In the genomic region with DNA sequence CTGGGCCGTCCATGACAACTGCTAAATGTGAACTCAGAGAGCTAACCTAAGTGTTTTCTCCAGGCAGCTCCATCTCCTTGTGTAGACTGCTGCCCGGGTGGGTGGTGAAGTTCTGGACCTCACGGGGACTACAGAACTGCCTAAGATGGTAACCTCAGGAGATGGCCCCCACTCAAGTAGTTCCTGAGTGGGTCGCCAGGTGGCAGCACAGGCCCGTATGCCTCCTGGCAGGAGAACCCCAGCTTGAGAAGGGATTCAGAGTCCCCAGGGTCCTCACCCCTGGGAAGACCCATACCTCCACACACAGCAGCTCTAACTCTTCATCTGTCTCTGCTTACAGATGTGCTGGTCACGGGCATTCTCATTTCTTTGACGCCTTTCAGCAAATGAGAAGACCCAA, we compare ENCODE assay signal across 10 mouse cellular contexts. TPM values are rescaled to one million over a fixed set of nuclear protein-coding genes. Genes with fewer than 3 reads are reported as not detected.
DNase-seq lines count a peak whose midpoint lies in the region; ATAC-seq and TF ChIP-seq lines count a peak whose summit lies in the region.
"Had no signal": no experiment of that assay in that cellular context is flagged by ENCODE, and none has a peak within 500 bp of the region (broad histone marks: within the 10 kb centered on the region; RNA-seq: fewer than 3 reads in every experiment).

No protein-coding gene starts in this region.

- 23% methylated on average over 7 of the region's 7 CpGs for WGBS in hindbrain, embryonic 11.5 days
- WGBS in hindbrain, embryonic 12.5 days: 22% methylated on average over 7 of the region's 7 CpGs

- no peaks in the 10 kb centered on the region for H3K36me3 ChIP-seq in hindbrain, embryonic 11.5 days (ENCODE audit: control insufficient read depth, insufficient read depth, low read length)
- no peaks in the 10 kb centered on the region for H3K36me3 ChIP-seq in hindbrain, embryonic 12.5 days

- H3K9me3 ChIP-seq in hindbrain, embryonic 11.5 days (ENCODE audit: control insufficient read depth, low read length): no peaks in the 10 kb centered on the region
- H3K9me3 ChIP-seq in hindbrain, embryonic 12.5 days (replicated peaks): no peaks in the 10 kb centered on the region
- H3K9me3 ChIP-seq: embryonic facial prominence, embryonic 15.5 days; neural tube, embryonic 12.5 days had no signal

- intact Hi-C loops in heart, postnatal 10 days (cut with DNase I): loop anchor here (2.0 kb wide), 2 partner anchors 76 to 280 kb away; no protein-coding TSS in a partner anchor
- intact Hi-C loops in left cerebral cortex, adult 2 months (cut with DNase I): loop anchor here (1.0 to 5.0 kb wide), 4 partner anchors 120 to 431 kb away; no protein-coding TSS in a partner anchor

- H3K4me1 ChIP-seq in hindbrain, embryonic 11.5 days (replicated peaks; ENCODE audit: control insufficient read depth, insufficient read depth, low read length): 0 out of 2 replicates have a peak, but pooled peaks cover 3% of the 10 kb centered on the region
- H3K4me1 ChIP-seq in hindbrain, embryonic 12.5 days: peaks cover 22% of the 10 kb centered on the region

- H3K27me3 ChIP-seq in hindbrain, embryonic 11.5 days (ENCODE audit: control insufficient read depth, insufficient read depth, low read length): no peaks in the 10 kb centered on the region
- no peaks in the 10 kb centered on the region for H3K27me3 ChIP-seq in hindbrain, embryonic 12.5 days
- H3K27me3 ChIP-seq: embryonic facial prominence, embryonic 15.5 days; neural tube, embryonic 12.5 days had no signal

- H3K9ac ChIP-seq in hindbrain, embryonic 11.5 days (ENCODE audit: low read depth, low read length): 0 out of 2 replicates have a peak overlapping the region, but pooled peaks have one; percentile 4
- no peak overlapping the region for H3K9ac ChIP-seq in hindbrain, embryonic 12.5 days
- H3K9ac ChIP-seq: embryonic facial prominence, embryonic 15.5 days; neural tube, embryonic 12.5 days had no signal

- H3K4me2 ChIP-seq in hindbrain, embryonic 11.5 days (replicated peaks; ENCODE audit: low read depth, low read length): no peak overlapping the region
- H3K4me2 ChIP-seq in hindbrain, embryonic 12.5 days (replicated peaks): no peak overlapping the region
- H3K4me2 ChIP-seq: embryonic facial prominence, embryonic 15.5 days; neural tube, embryonic 12.5 days had no signal

- ATAC-seq in hindbrain, embryonic 11.5 days (ENCODE audit: low FRiP score): no peak
- no peak for ATAC-seq in hindbrain, embryonic 12.5 days (ENCODE audit: low FRiP score)
- peak; percentile 43 for ATAC-seq in common myeloid progenitor, adult 5-6 weeks (replicated peaks; ENCODE audit: low read depth, poor library complexity, severe bottlenecking)
- ATAC-seq in monocyte, adult 5-6 weeks (replicated peaks; ENCODE audit: insufficient number of reproducible peaks, low FRiP score, low TSS enrichment, poor library complexity, severe bottlenecking): peak; percentile 48

- no peak overlapping the region for H3K27ac ChIP-seq in hindbrain, embryonic 11.5 days (ENCODE audit: low read depth, low read length)
- H3K27ac ChIP-seq in hindbrain, embryonic 12.5 days: no peak overlapping the region
- no peak overlapping the region for H3K27ac ChIP-seq in left cerebral cortex, adult 2 months
- H3K27ac ChIP-seq: embryonic facial prominence, embryonic 15.5 days; neural tube, embryonic 12.5 days had no signal

- TF ChIP-seq CTCF in left cerebral cortex, adult 2 months (IDR thresholded peaks at IDR 0.05): peak; percentile 94

- DNase-seq in hindbrain, embryonic 11.5 days (ENCODE audit: low spot score): peak; percentile 86
- DNase-seq in ZHBTc4 (ENCODE audit: low read depth, low spot score): peak; percentile 85
- DNase-seq in heart, postnatal 10 days: peak; percentile 79 to 88
- peak; percentile 70 to 80 for DNase-seq in left cerebral cortex, adult 2 months (ENCODE audit: extremely low spot score in 1 of 2, low spot score in 2 of 2)
- peak; percentile 91 for DNase-seq in testis, postnatal 10 days (ENCODE audit: low spot score)

- no peak overlapping the region for H3K4me3 ChIP-seq in hindbrain, embryonic 11.5 days (ENCODE audit: low read depth, low read length)
- no peak overlapping the region for H3K4me3 ChIP-seq in hindbrain, embryonic 12.5 days
- H3K4me3 ChIP-seq in left cerebral cortex, adult 2 months: no peak overlapping the region
- H3K4me3 ChIP-seq: embryonic facial prominence, embryonic 15.5 days; neural tube, embryonic 12.5 days had no signal

RNA-seq across cellular contexts. Expression of a gene that starts 2.0 kb away (rescaled TPM):
- 52.5 and 57.6 TPM in 2 replicates for polyA plus RNA-seq in hindbrain, embryonic 11.5 days (2014; fragmentation: Nextera tagmentation; extraction: Ambion mirVana)
- 42.3 and 43.6 TPM in 2 replicates for polyA plus RNA-seq in hindbrain, embryonic 12.5 days (2016; fragmentation: Nextera tagmentation; extraction: Ambion mirVana)
- total RNA-seq in common myeloid progenitor, adult 5-6 weeks (2017): 26.7 and 37.0 TPM in 2 replicates
- 10 to 100 TPM; 60.6 to 62.4 TPM for total RNA-seq in heart, postnatal 10 days (2021)
- 10 to 100 TPM; 21.0 to 22.4 TPM for total RNA-seq in left cerebral cortex, adult 2 months (2021)
- total RNA-seq in monocyte, adult 5-6 weeks (2017): 36.3 to 52.1 TPM (median 47.5 TPM) in 3 replicates

RNA-seq across cellular contexts. Expression of a gene that starts 21.3 kb away (rescaled TPM):
- 4.6 and 4.9 TPM in 2 replicates for polyA plus RNA-seq in hindbrain, embryonic 11.5 days (2014; fragmentation: Nextera tagmentation; extraction: Ambion mirVana)
- 2.5 and 2.7 TPM in 2 replicates for polyA plus RNA-seq in hindbrain, embryonic 12.5 days (2016; fragmentation: Nextera tagmentation; extraction: Ambion mirVana)
- 10.8 and 20.3 TPM in 2 replicates for total RNA-seq in common myeloid progenitor, adult 5-6 weeks (2017)
- 10 to 100 TPM; 18.3 to 20.1 TPM for total RNA-seq in heart, postnatal 10 days (2021)
- total RNA-seq in left cerebral cortex, adult 2 months (2021): 10 to 100 TPM; 30.2 to 31.9 TPM
- 9.1 to 25.8 TPM (median 15.7 TPM) in 3 replicates for total RNA-seq in monocyte, adult 5-6 weeks (2017)

RNA-seq across cellular contexts. Expression of a gene that starts 21.6 kb away (rescaled TPM):
- polyA plus RNA-seq in hindbrain, embryonic 11.5 days (2014; fragmentation: Nextera tagmentation; extraction: Ambion mirVana): 3.6 and 4.8 TPM in 2 replicates
- 4.7 and 5.0 TPM in 2 replicates for polyA plus RNA-seq in hindbrain, embryonic 12.5 days (2016; fragmentation: Nextera tagmentation; extraction: Ambion mirVana)
- total RNA-seq in common myeloid progenitor, adult 5-6 weeks (2017): 0.05 and 0.39 TPM in 2 replicates
- under 1 TPM; 0.14 to 0.22 TPM for total RNA-seq in heart, postnatal 10 days (2021)
- total RNA-seq in left cerebral cortex, adult 2 months (2021): 1 to 10 TPM in 1 of 2 experiments, under 1 TPM in 1; 0.79 to 1.3 TPM
- 0.49 to 0.64 TPM in 2 of 3 replicates, not detected in the other for total RNA-seq in monocyte, adult 5-6 weeks (2017)

Comparison
In these comparisons a context has a peak if more than half of its experiments do, and no peak if none do; other contexts are left out.
1. ATAC-seq: peak in common myeloid progenitor, adult 5-6 weeks (single experiment) and monocyte, adult 5-6 weeks (single experiment); none in hindbrain, embryonic 11.5 days (single experiment) and hindbrain, embryonic 12.5 days (single experiment).
2. Peak in every context shown above with its lines, with median percentiles within 50 percentile points of each other: DNase-seq.